Mouse (Mus musculus) CH12.LX (cell line): Measurements from ENCODE around the gene Efemp2. TPM values are rescaled to one million over a fixed set of nuclear protein-coding genes. Genes with fewer than 3 reads are reported as not detected.
A peak's percentile ranks its signal among the peaks of the same experiment; 100 is the strongest.

Source experiments
- DNase-seq: peaks from one replicate; pipeline ENCODE4 v3.0.0-alpha.2; 2013; ENCODE audit errors: extremely low read depth
- H3K27ac ChIP-seq: 2 replicates; pipeline ENCODE4 v1.5.1; 2012; ENCODE audit warnings: low read depth, mild to moderate bottlenecking, control low read depth, moderate library complexity; ENCODE audit not compliant: insufficient read depth
- H3K27me3 ChIP-seq: replicated peaks from 2 replicates; pipeline ENCODE3; 2012; ENCODE audit warnings: inconsistent platforms
- H3K36me3 ChIP-seq, 2 experiments: replicated peaks in 1 of 2; 2 replicates each; pipeline versions ENCODE3 to v1.6.1; 2012; ENCODE audit warnings: inconsistent platforms in 1 of 2, low read length in 1 of 2, mild to moderate bottlenecking in 1 of 2, mixed read lengths in 1 of 2, moderate library complexity in 1 of 2; ENCODE audit not compliant: control insufficient read depth in 1 of 2, insufficient read depth in 1 of 2
- H3K4me1 ChIP-seq, 2 experiments: 2 replicates each; pipeline ENCODE4 v1.6.1; 2012; ENCODE audit warnings: inconsistent platforms in 1 of 2, moderate library complexity in 1 of 2; ENCODE audit not compliant: insufficient read depth in 2 of 2, control insufficient read depth in 1 of 2
- H3K4me2 ChIP-seq: 2 replicates; pipeline ENCODE4 v1.6.1; 2012; ENCODE audit warnings: low read depth, mild to moderate bottlenecking, control low read depth; ENCODE audit not compliant: poor library complexity, insufficient read depth, severe bottlenecking
- H3K4me3 ChIP-seq, 3 experiments: fragments of 150-350 bp in 1 of 3; sonication (generic) in 1 of 3; replicated peaks in 1 of 3; 2 replicates each; pipeline versions ENCODE3 to v1.5.1; 2011 to 2012; ENCODE audit warnings: low read depth in 2 of 3, low read length in 2 of 3, mild to moderate bottlenecking in 2 of 3, moderate library complexity in 2 of 3, control low read depth in 1 of 3, improper control_type of control experiment in 1 of 3, inconsistent platforms in 1 of 3, mixed read lengths in 1 of 3; ENCODE audit not compliant: poor library complexity in 1 of 3
- H3K79me2 ChIP-seq: replicated peaks from 2 replicates; pipeline ENCODE4 v1.6.1; 2012; ENCODE audit warnings: mild to moderate bottlenecking, moderate library complexity; ENCODE audit not compliant: control insufficient read depth, poor library complexity, insufficient read depth, severe bottlenecking; ENCODE audit errors: extremely low read depth
- H3K9ac ChIP-seq: 2 replicates; pipeline ENCODE4 v1.6.1; 2012; ENCODE audit warnings: low read depth, mild to moderate bottlenecking, control low read depth, moderate library complexity; ENCODE audit not compliant: insufficient read depth
- H3K9me3 ChIP-seq: replicated peaks from 2 replicates; pipeline ENCODE3; 2012; ENCODE audit warnings: low read length, inconsistent platforms, mixed read lengths
- CHD2 ChIP-seq: IDR thresholded peaks from 2 replicates; pipeline ENCODE4 v1.6.1; 2011; ENCODE audit warnings: low read length, improper control_type of control experiment
- ETS1 ChIP-seq: conservative IDR thresholded peaks from 2 replicates; pipeline ENCODE4 v1.6.1; 2012; ENCODE audit warnings: low read depth, mild to moderate bottlenecking, inconsistent platforms, low read length, improper control_type of control experiment, moderate library complexity
- JUND ChIP-seq: conservative IDR thresholded peaks from 2 replicates; pipeline ENCODE4 v1.6.1; 2011; ENCODE audit warnings: low read depth, low read length, improper control_type of control experiment
- KAT2A ChIP-seq: IDR thresholded peaks from 2 replicates; pipeline ENCODE4 v1.6.1; 2012; ENCODE audit warnings: low read length, improper control_type of control experiment, inconsistent platforms; ENCODE audit not compliant: insufficient replicate concordance
- MXI1 ChIP-seq: IDR thresholded peaks from 2 replicates; pipeline ENCODE4 v1.6.1; 2011; ENCODE audit warnings: mild to moderate bottlenecking, low read depth, low read length, improper control_type of control experiment
- POLR2A ChIP-seq: IDR thresholded peaks from 2 replicates; pipeline ENCODE4 v1.6.1; 2011; ENCODE audit warnings: low read depth, mild to moderate bottlenecking, improper control_type of control experiment, low read length
- POLR2AphosphoS2 ChIP-seq: IDR thresholded peaks from 2 replicates; pipeline ENCODE4 v1.6.1; 2011; ENCODE audit warnings: low read depth, low read length, improper control_type of control experiment
- TBP ChIP-seq: conservative IDR thresholded peaks from 2 replicates; pipeline ENCODE4 v1.6.1; 2011; ENCODE audit warnings: low read depth, low read length, improper control_type of control experiment
- dilution Hi-C: fragments of 300-500 bp; cut with MboI; formaldehyde crosslinking; loops from 2 replicates; pipeline ENCODE4 v1.14.3; 2020; ENCODE audit warnings: low sequenced_read_pairs; ENCODE audit not compliant: extremely low pct_unique_long_range_greater_than_20kb, extremely low pct_ligation_motif_present
- in situ Hi-C: fragments of 300-500 bp; cut with MboI; formaldehyde crosslinking; loops from 3 replicates; pipeline ENCODE4 v1.14.3; 2019; ENCODE audit warnings: low sequenced_read_pairs, low pct_ligation_motif_present, low pct_unique_long_range_greater_than_20kb, mixed read lengths
- polyA plus RNA-seq: library from polyadenylated mRNA; unstranded; fragments of >175 nt; gene quantifications from 2 replicates; pipeline ENCODE4 v1.2.1, GENCODE M21; 2012; ENCODE audit warnings: low read depth; ENCODE audit not compliant: insufficient read length
- total RNA-seq, 2 experiments: library from RNA; depleted of rRNA; stranded (reverse); fragments of 300-350 nt in 1 of 2; fragments of >200 nt in 1 of 2; gene quantifications; 2 replicates each; pipeline ENCODE4 v1.2.3; 2012 to 2014

Gene Efemp2
- total and polyA plus RNA-seq, 3 experiments, result 0.50 to 0.51 TPM; not detected in 1

GRCm38 (mm10) chr19:5494314-5494713 is 20.6 kb downstream of the Efemp2 start:
- no peak overlapping the region for H3K27ac ChIP-seq
- dilution Hi-C loops, result no loop called here
- TF ChIP-seq ETS1, result no peak
- TF ChIP-seq POLR2A, result 0 out of 2 replicates have a peak, but pooled peaks have one; percentile 10
- no peak overlapping the region for H3K4me2 ChIP-seq
- no peaks in the 10 kb centered on the region for H3K9me3 ChIP-seq
- in situ Hi-C loops, result loop anchor here (5.0 kb wide), 1 partner anchor 37 kb away; the partner anchor contains the start of gene Ccdc85b
- DNase-seq, result no peak
- peaks cover 51 to 68% of the 10 kb centered on the region in 2 experiments for H3K36me3 ChIP-seq
- H3K4me3 ChIP-seq, result no peak overlapping the region
- H3K4me1 ChIP-seq, result peaks cover 4 to 14% of the 10 kb centered on the region in 2 experiments
- H3K79me2 ChIP-seq, result peaks cover 24% of the 10 kb centered on the region
- H3K9ac ChIP-seq, result no peak overlapping the region
- no peaks in the 10 kb centered on the region for H3K27me3 ChIP-seq

- H3K79me2 ChIP-seq, result peaks cover 24% of the 10 kb centered on the region
- no peaks in the 10 kb centered on the region for H3K9me3 ChIP-seq
- dilution Hi-C loops, result no loop called here
- no peak for TF ChIP-seq CHD2
- TF ChIP-seq POLR2AphosphoS2, result peak; percentile 60
- no peak for TF ChIP-seq KAT2A
- peak; percentile 23 for TF ChIP-seq POLR2A
- H3K27ac ChIP-seq, result no peak overlapping the region
- in situ Hi-C loops, result no loop called here
- H3K36me3 ChIP-seq, result peaks cover 51 to 70% of the 10 kb centered on the region in 2 experiments
- H3K9ac ChIP-seq, result no peak overlapping the region
- H3K4me1 ChIP-seq, result peaks cover 4 to 14% of the 10 kb centered on the region in 2 experiments
- H3K4me3 ChIP-seq, result no peak overlapping the region
- H3K4me2 ChIP-seq, result no peak overlapping the region
- DNase-seq, result no peak
- H3K27me3 ChIP-seq, result no peaks in the 10 kb centered on the region
These were observed 21.7 kb downstream of the Efemp2 start for GRCm38 (mm10) chr19:5495353-5496051.

GRCm38 (mm10) chr19:5496052-5496370 is 22.3 kb downstream of the Efemp2 start:
- in situ Hi-C loops, result no loop called here
- no peaks in the 10 kb centered on the region for H3K9me3 ChIP-seq
- no peak overlapping the region for H3K9ac ChIP-seq
- peaks cover 24% of the 10 kb centered on the region for H3K79me2 ChIP-seq
- no peak overlapping the region for H3K4me2 ChIP-seq
- H3K36me3 ChIP-seq, result peaks cover 51 to 73% of the 10 kb centered on the region in 2 experiments
- no peak overlapping the region for H3K4me3 ChIP-seq
- DNase-seq, result no peak
- no peaks in the 10 kb centered on the region for H3K27me3 ChIP-seq
- TF ChIP-seq JUND (no peak), MXI1 (no peak), TBP (no peak), POLR2AphosphoS2 (peak; percentile 36; the same call in 1 of the 2 replicates)
- dilution Hi-C loops, result no loop called here
- H3K27ac ChIP-seq, result no peak overlapping the region
- peaks cover 4 to 14% of the 10 kb centered on the region in 2 experiments for H3K4me1 ChIP-seq
